Mouse (Mus musculus): ENCODE data around the gene Mog.
"Not testable (repeated sequence)": the region's sequence is repeated elsewhere in the genome, so short reads cannot be mapped to it uniquely, and the experiment has no call there.

The Mog gene

DNA sequence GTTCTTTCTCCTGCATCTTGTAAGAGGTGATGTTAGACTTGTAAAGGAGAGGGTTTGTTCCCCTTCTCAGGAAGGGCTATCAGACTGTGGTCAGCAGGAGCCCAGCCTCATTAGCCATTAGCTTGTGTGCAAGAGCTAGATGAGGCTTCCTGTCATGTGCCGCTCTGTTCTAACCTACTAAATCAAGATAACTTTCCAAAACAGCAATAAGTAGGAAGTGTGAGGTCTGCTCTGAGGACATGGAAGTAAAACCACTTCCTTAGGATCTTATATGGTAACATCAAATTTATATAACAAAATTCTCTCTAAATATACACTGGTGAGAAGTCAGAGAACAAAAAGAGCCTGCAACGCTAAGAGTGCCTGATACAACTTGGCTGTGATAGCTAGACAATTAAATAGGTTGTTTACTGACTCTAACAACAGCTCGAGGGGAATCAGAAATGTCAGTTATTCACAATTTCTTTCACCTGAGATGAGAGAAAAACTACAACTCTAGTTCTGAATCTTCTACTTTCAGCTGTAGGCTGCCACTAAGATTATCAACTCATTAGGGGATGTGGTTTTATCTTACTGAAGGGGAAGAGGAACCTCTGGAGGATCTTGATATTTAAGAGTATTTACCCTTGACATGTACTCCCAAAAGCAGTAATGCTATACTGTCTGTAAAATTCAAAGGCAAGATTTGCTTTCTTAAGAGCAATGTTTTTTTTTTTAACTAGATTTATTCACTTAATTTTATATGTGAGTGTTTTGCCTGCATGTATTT, 30.7 kb downstream of the Mog start:
- DNase-seq = no peak

DNA sequence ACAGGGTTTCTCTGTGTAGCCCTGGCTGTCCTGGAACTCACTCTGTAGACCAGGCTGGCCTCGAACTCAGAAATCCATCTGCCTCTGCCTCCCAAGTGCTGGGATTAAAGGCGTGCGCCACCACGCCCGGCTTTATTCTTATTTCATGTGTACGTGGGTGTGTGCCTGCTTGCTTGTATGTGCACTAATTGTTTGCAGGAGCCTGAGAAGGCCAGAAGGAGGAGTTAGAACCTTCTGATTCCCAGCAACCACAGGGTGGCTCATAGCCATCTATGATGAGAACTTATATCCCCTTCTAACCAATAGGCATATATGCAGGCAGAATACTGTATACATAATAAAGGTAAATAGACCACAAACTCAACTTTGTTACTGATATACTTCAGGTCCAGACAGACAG, 32.6 kb downstream of the Mog start:
- not testable (repeated sequence) for DNase-seq

DNA sequence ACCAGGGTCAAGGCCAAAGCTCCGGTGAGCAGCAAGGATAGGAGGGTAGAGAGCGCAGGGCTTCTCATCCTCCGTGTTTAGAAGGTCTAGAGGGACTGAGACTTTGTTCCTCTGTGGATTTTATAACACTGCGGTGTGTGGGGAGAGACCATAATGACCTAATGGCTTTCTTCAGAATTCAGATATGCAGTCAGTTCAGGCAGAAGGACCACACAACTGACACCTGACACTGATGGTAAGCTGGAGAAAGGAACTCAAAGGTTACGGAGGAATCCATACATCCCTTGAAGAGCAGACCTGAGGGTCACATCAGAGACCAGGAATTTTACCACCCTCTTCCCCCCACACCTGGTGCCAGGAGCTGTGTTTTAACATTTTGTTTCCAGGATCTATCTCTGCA, 33.8 kb downstream of the Mog start, which contains the start of gene H2-M5:
Gene H2-M5 (minus strand): TSS at position 101 of the 400 bp plus-strand sequence.
- no peak for DNase-seq

DNA sequence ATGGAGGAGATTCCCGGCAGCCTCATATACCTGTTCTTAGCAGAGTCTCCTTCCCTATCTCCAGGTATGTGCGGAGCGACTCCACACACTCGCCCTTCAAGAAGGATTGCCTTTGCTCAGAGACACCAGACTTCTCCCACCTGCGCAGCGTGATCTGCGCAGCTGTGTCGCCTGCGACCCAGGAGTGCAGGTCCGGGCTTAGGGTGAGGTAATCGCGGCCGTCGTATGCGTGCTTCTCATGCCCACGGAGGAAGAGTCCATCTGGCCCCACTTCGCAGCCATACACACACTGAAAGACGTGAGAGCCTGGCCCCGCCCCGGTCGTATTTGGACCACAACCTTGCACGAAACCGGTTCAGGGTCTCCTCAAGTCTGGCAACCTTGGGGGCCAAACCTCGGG, 34.7 kb downstream of the Mog start:
- DNase-seq = no peak

DNA sequence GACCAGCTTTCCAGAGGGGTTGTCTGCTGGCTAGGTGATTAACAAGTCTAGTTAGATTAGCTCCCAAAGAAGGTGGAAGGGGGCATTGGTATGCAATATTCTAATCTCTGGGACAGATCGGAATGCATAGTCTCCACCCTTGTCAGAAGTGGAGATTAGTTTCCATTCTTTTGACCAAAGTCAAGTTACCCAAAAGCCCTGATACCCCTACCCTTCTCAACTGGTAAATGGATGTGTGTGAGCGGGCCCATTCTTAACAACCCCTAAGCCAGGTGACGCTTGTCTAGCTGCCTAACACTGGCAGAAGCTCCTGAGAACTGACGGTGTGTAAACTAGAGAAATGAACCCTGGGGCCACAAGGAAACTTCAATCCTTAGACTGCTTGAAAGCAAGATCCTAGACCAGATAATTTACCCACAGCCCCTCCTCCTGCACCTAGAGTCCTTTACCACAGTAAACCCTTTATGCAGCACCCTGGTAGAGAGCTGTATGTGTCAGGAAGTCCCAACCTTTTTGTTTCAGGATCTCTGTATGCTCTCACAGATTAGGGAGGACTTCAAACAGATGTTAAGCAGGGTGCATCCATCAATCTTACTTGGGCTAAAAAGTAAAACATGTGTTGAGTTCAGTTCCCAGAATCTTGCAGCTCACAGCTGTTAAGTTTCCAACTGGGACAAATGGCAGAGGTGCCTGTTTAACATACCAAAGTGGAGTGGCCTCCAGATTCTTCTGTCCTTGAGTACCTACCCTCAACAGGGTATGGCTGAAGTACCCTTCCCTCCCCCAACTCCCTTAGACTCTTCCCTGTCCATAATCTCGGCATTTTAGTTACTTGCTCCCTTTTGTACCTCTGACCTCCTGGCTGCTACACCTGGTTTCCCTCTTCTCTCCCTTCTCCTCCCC, 40.7 kb downstream of the Mog start:
- DNase-seq = no peak

DNA sequence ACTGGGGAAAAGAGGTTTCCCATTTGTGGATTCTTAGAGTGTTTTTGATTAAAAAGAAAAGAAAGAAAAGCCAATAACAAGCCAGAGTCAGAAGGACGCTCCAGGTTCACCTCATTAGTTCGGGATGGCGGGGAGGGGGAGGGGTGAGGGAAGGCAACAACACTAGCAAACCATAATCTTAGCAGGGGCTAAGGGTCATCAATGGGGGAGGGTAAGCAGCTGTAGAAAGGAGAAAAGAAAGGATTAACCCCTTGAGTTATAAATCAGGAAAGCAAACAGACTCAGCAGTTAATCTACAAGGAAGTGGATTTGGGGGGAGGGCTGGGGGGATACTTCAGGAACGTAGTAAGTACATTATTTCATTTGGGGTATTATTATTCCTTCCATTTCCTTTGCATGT, 41.4 kb downstream of the Mog start:
- no peak for DNase-seq

DNA sequence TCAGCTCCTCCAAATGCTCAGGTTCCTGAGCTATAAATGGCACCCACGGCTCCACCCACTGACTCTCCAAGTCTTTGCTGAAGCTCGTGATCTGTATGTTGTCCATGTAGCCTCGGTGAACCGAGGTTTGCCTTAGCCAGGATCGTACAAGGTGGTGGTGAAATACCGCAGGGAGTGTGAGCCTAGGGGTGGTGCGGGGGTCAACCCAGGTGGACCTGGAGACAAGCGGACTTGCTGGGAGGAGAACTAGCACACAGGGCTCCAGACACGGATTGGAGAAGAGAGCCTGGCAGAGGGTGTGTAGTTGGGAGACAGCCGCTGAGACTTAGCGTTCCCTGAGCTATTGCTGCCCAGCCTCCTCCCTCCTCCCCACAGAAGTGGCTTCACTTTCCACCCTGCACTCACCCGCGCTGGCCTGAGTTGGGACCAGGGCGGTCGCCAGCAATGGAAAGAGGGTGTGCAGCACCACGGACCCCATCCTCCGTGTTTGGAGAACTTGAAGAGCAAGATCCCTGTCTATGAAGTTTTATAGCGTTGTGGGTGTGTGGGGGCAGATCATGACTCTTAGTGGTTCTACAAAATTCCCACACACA, 41.9 kb downstream of the Mog start, which contains the start of gene 2410137M14Rik:
Gene 2410137M14Rik (minus strand): TSS at position 17 of the 593 bp plus-strand sequence.
- DNase-seq = no peak

DNA sequence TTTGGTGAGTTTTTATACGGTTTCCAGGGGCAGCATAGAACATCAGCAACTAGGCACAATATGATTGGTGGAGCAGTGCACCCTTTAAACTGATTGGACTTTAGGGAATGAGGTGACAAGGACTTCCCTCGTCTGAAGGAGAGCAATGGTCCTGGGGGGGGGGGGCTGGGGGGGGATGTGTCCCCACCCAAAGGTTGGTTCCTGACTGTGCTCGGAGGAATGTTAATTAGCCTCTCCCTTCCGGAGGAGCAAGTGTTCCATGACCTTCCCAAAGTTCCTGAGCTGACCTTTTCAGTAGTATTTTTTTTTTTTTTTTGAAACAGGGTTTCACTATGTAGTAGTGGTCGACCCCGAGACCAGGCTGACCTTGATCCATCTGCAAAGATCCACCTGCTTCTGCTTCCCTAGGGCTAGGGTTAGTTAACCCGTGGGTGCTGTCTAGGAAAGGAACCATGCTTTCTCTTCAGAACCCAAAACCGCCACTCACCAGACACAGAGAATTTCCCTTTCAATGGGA, 49.9 kb downstream of the Mog start:
- DNase-seq = no peak

DNA sequence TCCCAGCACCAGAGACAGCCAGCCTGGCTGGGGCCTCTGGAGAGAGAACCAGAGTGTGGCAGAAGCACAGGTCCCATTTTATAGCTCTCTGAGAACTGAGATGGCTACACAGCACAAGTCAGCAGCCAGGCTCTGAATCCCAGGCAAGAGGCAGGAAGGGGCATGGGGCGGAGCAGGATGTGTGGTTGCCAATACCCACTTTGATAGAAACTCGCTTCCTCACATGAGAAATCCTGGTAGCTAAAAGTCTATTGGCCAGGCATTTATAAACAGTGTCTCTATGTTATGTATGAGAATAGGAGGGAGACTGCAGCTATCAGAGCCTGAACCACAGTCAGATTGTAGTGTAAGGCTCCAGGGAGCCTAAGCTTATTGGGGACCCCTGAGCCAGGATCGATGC, 50.4 kb downstream of the Mog start:
- no peak for DNase-seq

DNA sequence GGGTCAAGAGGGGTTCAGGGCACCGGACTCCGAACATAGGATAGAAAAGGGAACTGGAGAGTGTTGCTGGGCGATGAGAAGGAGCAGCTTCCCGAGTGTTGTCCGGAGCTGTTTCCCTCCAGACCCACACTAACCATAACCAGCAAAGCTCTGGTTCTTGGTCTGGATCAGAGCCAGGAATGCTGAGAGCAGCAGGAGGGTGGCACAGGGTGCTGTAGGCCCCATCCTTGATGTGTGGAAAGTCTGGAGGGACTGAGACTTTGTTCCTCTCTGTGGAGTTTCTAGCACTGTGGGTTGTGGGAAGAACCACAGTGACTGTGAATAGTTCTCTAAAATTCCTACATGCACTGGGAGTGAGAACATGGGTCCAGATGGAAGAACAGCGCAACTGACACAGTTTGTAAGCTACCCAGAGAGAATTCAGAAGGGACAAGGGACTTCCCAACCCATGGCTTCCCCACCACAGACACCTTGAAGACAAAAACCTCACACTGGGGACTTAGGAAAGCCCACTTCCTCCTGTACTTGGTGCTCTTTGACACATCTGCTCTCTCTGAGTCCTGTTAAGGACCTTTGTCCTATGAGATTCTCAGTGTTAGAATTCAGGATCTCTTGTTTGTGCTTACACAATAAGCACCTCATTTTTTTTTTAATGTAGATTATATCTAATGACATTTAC, 51.9 kb downstream of the Mog start:
- DNase-seq = no peak

DNA sequence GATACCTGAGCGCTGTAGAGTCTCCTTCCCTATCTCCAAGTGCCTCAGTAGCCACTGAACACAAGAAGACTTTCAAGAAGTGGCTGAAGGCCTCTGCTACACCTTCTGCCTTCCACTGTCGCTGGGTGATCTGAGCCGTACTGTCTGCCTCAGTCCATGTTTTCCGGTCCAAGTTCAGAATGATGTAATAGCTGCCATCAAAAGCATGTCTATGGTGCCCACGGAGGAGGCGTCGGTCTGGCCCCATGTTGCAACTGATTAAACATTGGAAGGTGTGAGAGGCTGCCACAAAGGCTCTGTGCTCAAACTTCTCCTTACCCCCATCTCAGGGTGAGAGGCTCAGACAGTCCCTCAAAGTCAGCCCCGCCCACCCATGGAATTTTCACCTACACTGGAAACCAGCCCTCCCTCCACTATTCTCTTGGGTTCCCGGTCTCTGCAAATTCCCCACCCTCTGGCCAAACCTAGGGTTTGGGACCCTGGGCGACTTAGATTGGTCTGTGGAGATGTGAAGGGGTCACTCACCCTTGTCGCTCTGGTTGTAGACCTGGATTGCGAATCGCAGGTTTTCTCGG, 52.8 kb downstream of the Mog start:
- DNase-seq = no peak

DNA sequence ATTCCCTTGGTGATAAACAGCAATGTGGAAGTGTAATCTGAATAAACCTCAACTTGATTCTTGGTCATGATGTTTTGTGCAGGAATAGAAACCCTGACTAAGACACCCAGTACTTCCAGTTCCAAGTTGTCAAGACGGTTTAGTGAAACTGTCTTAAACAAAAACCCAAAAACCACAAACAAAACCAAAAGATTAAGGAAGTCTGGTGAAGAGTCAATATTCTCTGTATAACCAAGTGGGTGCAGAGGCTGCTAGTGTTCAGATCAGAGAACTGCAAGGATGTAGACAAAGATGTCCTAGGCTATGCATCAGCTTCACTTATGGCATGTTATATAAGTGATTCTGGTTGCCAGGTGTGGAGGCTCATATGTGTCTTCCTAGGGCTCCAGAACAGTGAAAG, 56.3 kb downstream of the Mog start:
- DNase-seq = no peak

DNA sequence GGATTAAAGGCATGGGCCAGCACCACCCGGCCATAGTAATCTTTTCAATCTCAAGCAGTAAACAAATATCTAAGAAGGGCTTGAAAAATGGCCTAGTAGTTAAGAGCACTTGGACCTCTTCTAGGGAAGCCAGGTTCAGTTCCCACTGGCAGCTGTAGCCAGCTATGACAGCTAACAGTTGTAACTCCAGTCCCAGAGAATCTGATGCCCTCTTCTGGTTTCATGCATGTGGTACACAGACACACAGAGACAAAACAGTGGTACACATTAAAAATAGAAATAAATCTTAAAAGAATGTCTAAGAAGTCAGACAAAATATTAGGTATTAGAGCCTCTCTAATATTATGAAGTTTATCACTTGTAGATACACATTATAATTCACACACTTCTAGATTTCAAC, 62.1 kb downstream of the Mog start:
- no peak for DNase-seq
